Mouse (Mus musculus): ENCODE data around the gene Vcp. TPM values are rescaled to one million over a fixed set of nuclear protein-coding genes. Genes with fewer than 3 reads are reported as not detected.

The Vcp gene
- polyA plus RNA-seq, 1 experiment = 85.5 TPM

GRCm38 (mm10) chr4:43040881-43041547 lies 40.7 kb upstream of the Vcp start:
- peak overlapping the region; percentile 3; the same call in 1 of the 2 replicates for H3K4me3 ChIP-seq (ENCODE audit: control insufficient read depth, low read depth, low read length)

GRCm38 (mm10) chr4:43040114-43040572 lies 39.8 kb upstream of the Vcp start:
- TF ChIP-seq POLR2A (IDR thresholded peaks at IDR 0.05; ENCODE audit: control insufficient read depth, low read depth, low read length) (0 out of 2 replicates have a peak, but pooled peaks have one; percentile 22), CTCF (IDR thresholded peaks at IDR 0.05; ENCODE audit: control insufficient read depth, insufficient read depth, insufficient replicate concordance, low read depth, low read length) (no peak)
- Histone ChIP-seq H3K27ac (ENCODE audit: control insufficient read depth, insufficient read depth, low read depth, low read length) (0 out of 2 replicates have a peak overlapping the region, but pooled peaks have one; percentile 27), H3K4me1 (ENCODE audit: control insufficient read depth, insufficient read depth, low read length) (peaks cover 21% of the 10 kb centered on the region), H3K27me3 (ENCODE audit: control insufficient read depth, insufficient read depth, low read length) (peaks cover 1% of the 10 kb centered on the region; the same call in 1 of the 2 replicates), H3K4me3 (ENCODE audit: control insufficient read depth, low read depth, low read length) (peak overlapping the region; percentile 88), H3K36me3 (ENCODE audit: control insufficient read depth, insufficient read depth, low read length) (no peaks in the 10 kb centered on the region)

More at GRCm38 (mm10) chr4:43040881-43041547, 40.7 kb upstream of the Vcp start:
- TF ChIP-seq POLR2A (IDR thresholded peaks at IDR 0.05; ENCODE audit: control insufficient read depth, low read depth, low read length) (no peak), CTCF (IDR thresholded peaks at IDR 0.05; ENCODE audit: control insufficient read depth, insufficient read depth, insufficient replicate concordance, low read depth, low read length) (no peak)
- Histone ChIP-seq H3K27me3 (ENCODE audit: control insufficient read depth, insufficient read depth, low read length) (peaks cover 6% of the 10 kb centered on the region), H3K27ac (ENCODE audit: control insufficient read depth, insufficient read depth, low read depth, low read length) (no peak overlapping the region), H3K4me1 (ENCODE audit: control insufficient read depth, insufficient read depth, low read length) (peaks cover 26% of the 10 kb centered on the region), H3K36me3 (ENCODE audit: control insufficient read depth, insufficient read depth, low read length) (no peaks in the 10 kb centered on the region)

DNA sequence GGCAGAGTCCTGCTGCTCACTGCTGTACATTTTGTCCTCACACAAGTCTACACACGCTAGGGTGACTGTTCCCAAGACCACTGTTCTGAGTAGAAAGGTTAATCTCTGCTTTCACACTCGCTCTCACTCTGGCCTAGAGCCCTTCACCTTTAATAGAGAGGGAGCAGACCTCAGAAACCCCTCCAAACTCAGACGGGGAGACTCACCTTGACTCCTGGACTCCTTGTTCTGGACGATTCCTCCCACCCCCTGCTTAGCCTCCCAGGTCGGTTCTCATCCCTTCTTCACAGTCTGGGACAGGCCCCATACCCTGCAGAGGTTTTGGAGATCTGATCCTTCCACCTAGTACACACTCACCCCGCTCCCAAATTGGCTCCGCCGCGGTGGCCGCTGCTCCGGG lies 39.3 kb upstream of the Vcp start:
- H3K27ac ChIP-seq (ENCODE audit: control insufficient read depth, insufficient read depth, low read depth, low read length) = peak overlapping the region; percentile 27; the same call in 1 of the 2 replicates
- H3K27me3 ChIP-seq (ENCODE audit: control insufficient read depth, insufficient read depth, low read length) = no peaks in the 10 kb centered on the region
- peaks cover 16% of the 10 kb centered on the region for H3K4me1 ChIP-seq (ENCODE audit: control insufficient read depth, insufficient read depth, low read length)
- H3K4me3 ChIP-seq (ENCODE audit: control insufficient read depth, low read depth, low read length) = peak overlapping the region; percentile 88
- TF ChIP-seq CTCF (IDR thresholded peaks at IDR 0.05; ENCODE audit: control insufficient read depth, insufficient read depth, insufficient replicate concordance, low read depth, low read length) (no peak), POLR2A (IDR thresholded peaks at IDR 0.05; ENCODE audit: control insufficient read depth, low read depth, low read length) (no peak)
- H3K36me3 ChIP-seq (ENCODE audit: control insufficient read depth, insufficient read depth, low read length) = no peaks in the 10 kb centered on the region

GRCm38 (mm10) chr4:43038567-43039495 lies 38.5 kb upstream of the Vcp start:
- H3K36me3 ChIP-seq (ENCODE audit: control insufficient read depth, insufficient read depth, low read length) = no peaks in the 10 kb centered on the region
- H3K4me3 ChIP-seq (ENCODE audit: control insufficient read depth, low read depth, low read length) = peak overlapping the region; percentile 88; the same call in 1 of the 2 replicates
- no peak overlapping the region for H3K27ac ChIP-seq (ENCODE audit: control insufficient read depth, insufficient read depth, low read depth, low read length)
- TF ChIP-seq POLR2A (IDR thresholded peaks at IDR 0.05; ENCODE audit: control insufficient read depth, low read depth, low read length) (no peak), CTCF (IDR thresholded peaks at IDR 0.05; ENCODE audit: control insufficient read depth, insufficient read depth, insufficient replicate concordance, low read depth, low read length) (no peak)
- H3K27me3 ChIP-seq (ENCODE audit: control insufficient read depth, insufficient read depth, low read length) = no peaks in the 10 kb centered on the region
- peaks cover 14% of the 10 kb centered on the region for H3K4me1 ChIP-seq (ENCODE audit: control insufficient read depth, insufficient read depth, low read length)

- Histone ChIP-seq H3K4me3 (ENCODE audit: control insufficient read depth, low read depth, low read length) (no peak overlapping the region), H3K36me3 (ENCODE audit: control insufficient read depth, insufficient read depth, low read length) (no peaks in the 10 kb centered on the region), H3K4me1 (ENCODE audit: control insufficient read depth, insufficient read depth, low read length) (peaks cover 14% of the 10 kb centered on the region), H3K27me3 (ENCODE audit: control insufficient read depth, insufficient read depth, low read length) (no peaks in the 10 kb centered on the region), H3K27ac (ENCODE audit: control insufficient read depth, insufficient read depth, low read depth, low read length) (no peak overlapping the region)
- TF ChIP-seq CTCF (IDR thresholded peaks at IDR 0.05; ENCODE audit: control insufficient read depth, insufficient read depth, insufficient replicate concordance, low read depth, low read length) = no peak
- no peak for TF ChIP-seq POLR2A (IDR thresholded peaks at IDR 0.05; ENCODE audit: control insufficient read depth, low read depth, low read length)
Measured at GRCm38 (mm10) chr4:43037860-43038566, 37.7 kb upstream of the Vcp start.

DNA sequence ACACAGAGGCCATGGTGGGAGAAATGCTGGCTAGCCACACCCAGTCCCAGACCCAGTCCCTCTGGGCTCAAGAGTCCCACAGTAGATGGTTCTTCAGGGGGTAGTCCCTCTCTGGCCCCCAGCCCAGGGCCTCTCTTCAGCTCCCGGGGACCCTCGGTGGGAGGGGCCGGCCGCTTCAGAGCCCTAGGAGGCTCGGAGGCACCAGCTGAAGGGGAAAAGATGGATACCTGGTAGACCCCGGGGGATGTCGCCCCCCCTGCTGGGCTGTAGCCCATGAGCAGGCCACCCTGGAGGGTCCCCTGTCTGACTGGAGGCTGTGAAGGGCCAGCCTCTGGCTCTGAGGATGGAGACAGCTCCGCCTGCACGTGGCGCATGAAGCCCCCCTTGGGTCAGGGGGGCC lies 36.0 kb upstream of the Vcp start:
- Histone ChIP-seq H3K36me3 (ENCODE audit: control insufficient read depth, insufficient read depth, low read length) (no peaks in the 10 kb centered on the region), H3K27ac (ENCODE audit: control insufficient read depth, insufficient read depth, low read depth, low read length) (no peak overlapping the region)
- TF ChIP-seq CTCF (IDR thresholded peaks at IDR 0.05; ENCODE audit: control insufficient read depth, insufficient read depth, insufficient replicate concordance, low read depth, low read length) = no peak
- no peak for TF ChIP-seq POLR2A (IDR thresholded peaks at IDR 0.05; ENCODE audit: control insufficient read depth, low read depth, low read length)

More for the DNA sequence above, 36.0 kb upstream of the Vcp start:
- Histone ChIP-seq H3K4me3 (ENCODE audit: control insufficient read depth, low read depth, low read length) (no peak overlapping the region), H3K27me3 (ENCODE audit: control insufficient read depth, insufficient read depth, low read length) (no peaks in the 10 kb centered on the region), H3K4me1 (ENCODE audit: control insufficient read depth, insufficient read depth, low read length) (peaks cover 14% of the 10 kb centered on the region)
